Mouse (Mus musculus): ENCODE measurements around the gene Wdr49. TPM values are rescaled to one million over a fixed set of nuclear protein-coding genes. Genes with fewer than 3 reads are reported as not detected.

Wdr49 gene
- polyA plus RNA-seq, 1 experiment from 2014 or later = not detected

GRCm38 (mm10) chr3:75297026-75297757 lies 184.8 kb downstream of the Wdr49 start:
- H3K4me3 ChIP-seq (ENCODE audit: low read depth, low read length) = no peak overlapping the region
- no peak overlapping the region for H3K4me2 ChIP-seq (ENCODE audit: low read depth, low read length)

GRCm38 (mm10) chr3:75293243-75293642 lies 188.7 kb downstream of the Wdr49 start:
- H3K9me3 ChIP-seq (ENCODE audit: low read length) = no peaks in the 10 kb centered on the region
- DNase-seq (no peak), ATAC-seq (peak; percentile 25; the same call in 1 of the 2 replicates)
- H3K27ac ChIP-seq (ENCODE audit: low read depth) = no peak overlapping the region
- no peak overlapping the region for H3K9ac ChIP-seq (replicated peaks)
- H3K27me3 ChIP-seq (ENCODE audit: insufficient read depth, low read length) = no peaks in the 10 kb centered on the region
- no peak for TF ChIP-seq EP300 (IDR thresholded peaks at IDR 0.05; ENCODE audit: low read depth)
- no peak for TF ChIP-seq CTCF (IDR thresholded peaks at IDR 0.05; ENCODE audit: low read depth)
- H3K4me1 ChIP-seq (ENCODE audit: insufficient read depth) = no peaks in the 10 kb centered on the region
- no peaks in the 10 kb centered on the region for H3K36me3 ChIP-seq (replicated peaks; ENCODE audit: insufficient read depth, low read length)
- no peak overlapping the region for H3K4me3 ChIP-seq (ENCODE audit: low read depth, low read length)
- WGBS (ENCODE audit: insufficient replicate concordance) = 60% methylated on average over 2 of the region's 2 CpGs
- no peak overlapping the region for H3K4me2 ChIP-seq (ENCODE audit: low read depth, low read length)

More at GRCm38 (mm10) chr3:75297026-75297757, 184.8 kb downstream of the Wdr49 start:
- no peak for DNase-seq
- TF ChIP-seq CTCF (IDR thresholded peaks at IDR 0.05; ENCODE audit: low read depth) (no peak), EP300 (IDR thresholded peaks at IDR 0.05; ENCODE audit: low read depth) (no peak)
- no peak overlapping the region for H3K27ac ChIP-seq (ENCODE audit: low read depth)
- H3K9me3 ChIP-seq (ENCODE audit: low read length) = no peaks in the 10 kb centered on the region
- H3K4me1 ChIP-seq (ENCODE audit: insufficient read depth) = no peaks in the 10 kb centered on the region
- no peaks in the 10 kb centered on the region for H3K27me3 ChIP-seq (ENCODE audit: insufficient read depth, low read length)
- 36% methylated on average over 2 of the region's 2 CpGs for WGBS (ENCODE audit: insufficient replicate concordance)
- ATAC-seq = no peak
- no peaks in the 10 kb centered on the region for H3K36me3 ChIP-seq (replicated peaks; ENCODE audit: insufficient read depth, low read length)
- H3K9ac ChIP-seq (replicated peaks) = no peak overlapping the region

- H3K9me3 ChIP-seq (ENCODE audit: low read length) = no peaks in the 10 kb centered on the region
- no peak for ATAC-seq
- H3K4me3 ChIP-seq (ENCODE audit: low read depth, low read length) = no peak overlapping the region
- TF ChIP-seq EP300 (IDR thresholded peaks at IDR 0.05; ENCODE audit: low read depth) = no peak
- no peak for TF ChIP-seq CTCF (IDR thresholded peaks at IDR 0.05; ENCODE audit: low read depth)
- no peak for DNase-seq
- no peaks in the 10 kb centered on the region for H3K36me3 ChIP-seq (replicated peaks; ENCODE audit: insufficient read depth, low read length)
- no peak overlapping the region for H3K27ac ChIP-seq (ENCODE audit: low read depth)
- no peak overlapping the region for H3K4me2 ChIP-seq (ENCODE audit: low read depth, low read length)
- no peaks in the 10 kb centered on the region for H3K27me3 ChIP-seq (ENCODE audit: insufficient read depth, low read length)
- 59% methylated on average over 4 of the region's 4 CpGs for WGBS (ENCODE audit: insufficient replicate concordance)
- no peak overlapping the region for H3K9ac ChIP-seq (replicated peaks)
- H3K4me1 ChIP-seq (ENCODE audit: insufficient read depth) = no peaks in the 10 kb centered on the region
Measured at GRCm38 (mm10) chr3:75277455-75277854, 204.5 kb downstream of the Wdr49 start.

- TF ChIP-seq EP300 (IDR thresholded peaks at IDR 0.05; ENCODE audit: low read depth) (no peak), CTCF (IDR thresholded peaks at IDR 0.05; ENCODE audit: low read depth) (no peak)
- H3K36me3 ChIP-seq (replicated peaks; ENCODE audit: insufficient read depth, low read length) = no peaks in the 10 kb centered on the region
- H3K4me1 ChIP-seq (ENCODE audit: insufficient read depth) = no peaks in the 10 kb centered on the region
- H3K27ac ChIP-seq (ENCODE audit: low read depth) = no peak overlapping the region
- WGBS (ENCODE audit: insufficient replicate concordance) = 76% methylated on average over 3 of the region's 3 CpGs
- DNase-seq (no peak), ATAC-seq (no peak)
- H3K4me3 ChIP-seq (ENCODE audit: low read depth, low read length) = no peak overlapping the region
- H3K9me3 ChIP-seq (ENCODE audit: low read length) = no peaks in the 10 kb centered on the region
- H3K4me2 ChIP-seq (ENCODE audit: low read depth, low read length) = no peak overlapping the region
- no peaks in the 10 kb centered on the region for H3K27me3 ChIP-seq (ENCODE audit: insufficient read depth, low read length)
- H3K9ac ChIP-seq (replicated peaks) = no peak overlapping the region
Measured at GRCm38 (mm10) chr3:75276522-75276921, 205.4 kb downstream of the Wdr49 start.

- TF ChIP-seq EP300 (IDR thresholded peaks at IDR 0.05; ENCODE audit: low read depth) (no peak), CTCF (IDR thresholded peaks at IDR 0.05; ENCODE audit: low read depth) (no peak)
- H3K4me2 ChIP-seq (ENCODE audit: low read depth, low read length) = no peak overlapping the region
- no peaks in the 10 kb centered on the region for H3K9me3 ChIP-seq (ENCODE audit: low read length)
- DNase-seq (no peak), ATAC-seq (no peak)
- no peak overlapping the region for H3K27ac ChIP-seq (ENCODE audit: low read depth)
- H3K27me3 ChIP-seq (ENCODE audit: insufficient read depth, low read length) = no peaks in the 10 kb centered on the region
- no peaks in the 10 kb centered on the region for H3K36me3 ChIP-seq (replicated peaks; ENCODE audit: insufficient read depth, low read length)
- H3K9ac ChIP-seq (replicated peaks) = no peak overlapping the region
- H3K4me3 ChIP-seq (ENCODE audit: low read depth, low read length) = no peak overlapping the region
- no peaks in the 10 kb centered on the region for H3K4me1 ChIP-seq (ENCODE audit: insufficient read depth)
Measured at GRCm38 (mm10) chr3:75275127-75275526, 206.8 kb downstream of the Wdr49 start.

GRCm38 (mm10) chr3:75269978-75270377 lies 212.0 kb downstream of the Wdr49 start, which contains the start of gene Serpini2:
Gene Serpini2, minus strand, starts transcription at chr3:75270078.
- Histone ChIP-seq H3K27ac (ENCODE audit: low read depth) (no peak within 1 kb of the TSS), H3K9me3 (ENCODE audit: low read length) (no peaks in the 10 kb centered on the region), H3K4me1 (ENCODE audit: insufficient read depth) (no peaks in the 10 kb centered on the region), H3K4me3 (ENCODE audit: low read depth, low read length) (no peak within 1 kb of the TSS), H3K27me3 (ENCODE audit: insufficient read depth, low read length) (no peaks in the 10 kb centered on the region), H3K4me2 (ENCODE audit: low read depth, low read length) (no peak within 1 kb of the TSS), H3K9ac (replicated peaks) (no peak within 1 kb of the TSS), H3K36me3 (replicated peaks; ENCODE audit: insufficient read depth, low read length) (no peaks in the 10 kb centered on the region)
- DNase-seq = no peak
- no peak for ATAC-seq
- TF ChIP-seq CTCF (IDR thresholded peaks at IDR 0.05; ENCODE audit: low read depth) (no peak), EP300 (IDR thresholded peaks at IDR 0.05; ENCODE audit: low read depth) (no peak)
- 70% methylated on average over 2 of the region's 2 CpGs for WGBS (ENCODE audit: insufficient replicate concordance)
